Mouse (Mus musculus): Measurements from ENCODE around the gene B3gnt9.

DNA sequence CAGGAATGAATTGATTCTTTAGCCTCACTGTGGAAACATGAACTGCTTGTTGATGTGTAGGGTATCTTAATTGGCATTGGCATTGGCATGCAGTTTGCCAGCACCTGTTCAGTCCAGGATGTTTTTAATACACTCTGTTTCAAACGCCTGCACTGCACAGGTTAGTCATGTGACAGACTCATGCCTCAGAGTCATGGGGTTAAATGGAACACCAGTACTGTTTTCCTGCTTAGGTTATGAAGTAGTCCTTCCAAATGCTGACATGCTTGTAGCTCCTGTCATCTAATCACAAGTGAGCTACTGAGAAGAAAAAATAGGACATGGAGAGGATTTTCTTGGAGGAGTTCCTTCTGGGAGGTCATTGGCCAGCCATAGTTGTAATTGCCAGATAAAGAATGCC is 19.7 kb downstream of the B3gnt9 start:
- no peak for TF ChIP-seq POLR2A (IDR thresholded peaks at IDR 0.05; ENCODE audit: insufficient read length, low read depth)
- TF ChIP-seq MAX (IDR thresholded peaks at IDR 0.05; ENCODE audit: low read depth): no peak
- no peak for TF ChIP-seq MYOD1 (IDR thresholded peaks at IDR 0.05; ENCODE audit: control insufficient read depth in 1 of 3, insufficient read length in 2 of 3, low read depth in 2 of 3)

All from myocyte (in vitro differentiated cells).